Mouse (Mus musculus) ES-E14 (cell line): ENCODE data around the gene Rufy4. TPM values are rescaled to one million over a fixed set of nuclear protein-coding genes. Genes with fewer than 3 reads are reported as not detected.

ENCODE experiments used
- DNase-seq: peaks from one replicate; pipeline ENCODE4 v3.0.0-alpha.2; 2013; ENCODE audit warnings: low read depth, low spot score
- H3K27ac ChIP-seq: 2 replicates; pipeline ENCODE4 v1.5.1; 2012; ENCODE audit warnings: low read depth, mild to moderate bottlenecking, low read length, moderate library complexity, mixed read lengths; ENCODE audit not compliant: poor library complexity, insufficient read depth, severe bottlenecking
- H3K36me3 ChIP-seq: 2 replicates; pipeline ENCODE4 v1.6.1; 2012; ENCODE audit warnings: mild to moderate bottlenecking, low read length, moderate library complexity, mixed read lengths; ENCODE audit not compliant: control insufficient read depth, poor library complexity, insufficient read depth, severe bottlenecking
- H3K4me1 ChIP-seq, 2 experiments: fragments of 150-350 bp in 1 of 2; sonication (generic) in 1 of 2; 2 replicates each; pipeline ENCODE4 v1.6.1; 2012; ENCODE audit warnings: low read length in 2 of 2, mild to moderate bottlenecking in 1 of 2, mixed read lengths in 1 of 2; ENCODE audit not compliant: control insufficient read depth in 2 of 2, insufficient read depth in 2 of 2, poor library complexity in 1 of 2
- H3K4me3 ChIP-seq, 2 experiments: fragments of 150-350 bp in 1 of 2; sonication (generic) in 1 of 2; 2 replicates each; pipeline ENCODE4 v1.5.1; 2012; ENCODE audit warnings: low read length in 2 of 2, low read depth in 1 of 2, mild to moderate bottlenecking in 1 of 2, mixed read lengths in 1 of 2; ENCODE audit not compliant: insufficient read depth in 1 of 2, poor library complexity in 1 of 2, severe bottlenecking in 1 of 2
- H3K9ac ChIP-seq: 2 replicates; pipeline ENCODE4 v1.6.1; 2012; ENCODE audit warnings: low read depth, mild to moderate bottlenecking, low read length, mixed read lengths; ENCODE audit not compliant: poor library complexity, insufficient read depth, severe bottlenecking
- H3K9me3 ChIP-seq: fragments of 150-350 bp; sonication (generic); 2 replicates; pipeline ENCODE4 v1.6.1; 2012; ENCODE audit warnings: low read depth, mild to moderate bottlenecking, low read length; ENCODE audit not compliant: control insufficient read depth, insufficient read depth
- CHD2 ChIP-seq: IDR thresholded peaks from 2 replicates; pipeline ENCODE4 v1.6.1; 2014; ENCODE audit warnings: mild to moderate bottlenecking, low read depth, low read length, inconsistent platforms
- HCFC1 ChIP-seq: IDR thresholded peaks from 2 replicates; pipeline ENCODE4 v1.6.1; 2012; ENCODE audit warnings: low read length, inconsistent platforms, borderline replicate concordance; ENCODE audit not compliant: insufficient read depth
- MAFK ChIP-seq: IDR thresholded peaks from 2 replicates; pipeline ENCODE4 v1.6.1; 2014; ENCODE audit warnings: mild to moderate bottlenecking, low read depth, low read length, inconsistent platforms; ENCODE audit not compliant: insufficient read depth
- ZC3H11A ChIP-seq: IDR thresholded peaks from 2 replicates; pipeline ENCODE4 v1.6.1; 2012; ENCODE audit warnings: low read depth, mild to moderate bottlenecking, inconsistent platforms, low read length, borderline replicate concordance
- ZNF384 ChIP-seq: IDR thresholded peaks from 2 replicates; pipeline ENCODE4 v1.6.1; 2012; ENCODE audit warnings: low read depth, low read length, inconsistent platforms
- in situ Hi-C, 2 experiments: fragments of 600-800 bp; cut with MboI; formaldehyde crosslinking; loops; one replicate each; pipeline ENCODE4 v1.15.1; 2025; ENCODE audit warnings: low sequenced_read_pairs in 2 of 2, inconsistent platforms in 1 of 2; ENCODE audit not compliant: unreplicated experiment in 2 of 2
- total RNA-seq: library from RNA; depleted of rRNA; stranded (reverse); fragments of 300-350 nt; gene quantifications from 2 replicates; pipeline ENCODE4 v1.2.3, GENCODE M21; 2012

Gene Rufy4
- total RNA-seq, 1 experiment = not detected

DNA sequence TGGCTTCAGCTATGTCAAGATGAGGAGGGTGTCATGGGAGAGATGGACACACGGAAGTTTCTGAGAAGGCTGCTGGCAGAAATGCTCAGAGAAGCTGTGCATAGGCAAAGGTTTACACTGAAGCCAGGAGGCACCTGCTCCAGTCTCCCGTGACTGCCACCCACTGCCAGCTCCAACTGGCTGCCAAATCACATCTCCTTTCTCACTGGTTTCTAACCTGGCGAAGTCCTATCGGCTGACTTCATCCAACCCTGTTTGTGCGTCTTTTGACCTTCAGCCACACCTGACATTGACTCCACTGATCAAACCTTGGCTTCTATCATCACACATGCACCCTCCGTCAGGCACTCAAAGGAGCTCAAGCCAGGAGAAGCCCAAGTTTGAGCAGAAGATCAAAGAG is 7.5 kb upstream of the Rufy4 start:
- H3K27ac ChIP-seq = no peak overlapping the region
- no peak overlapping the region for H3K9ac ChIP-seq
- peaks cover 0 to 6% of the 10 kb centered on the region in 2 experiments; a peak in 2 of 4 replicates for H3K4me1 ChIP-seq
- no peak for TF ChIP-seq ZC3H11A
- no peak for TF ChIP-seq MAFK
- no peak for TF ChIP-seq CHD2
- TF ChIP-seq ZNF384 = no peak
- DNase-seq = no peak
- in situ Hi-C loops = no loop called here
- no peaks in the 10 kb centered on the region for H3K36me3 ChIP-seq
- no peaks in the 10 kb centered on the region for H3K9me3 ChIP-seq
- no peak overlapping the region for H3K4me3 ChIP-seq

DNA sequence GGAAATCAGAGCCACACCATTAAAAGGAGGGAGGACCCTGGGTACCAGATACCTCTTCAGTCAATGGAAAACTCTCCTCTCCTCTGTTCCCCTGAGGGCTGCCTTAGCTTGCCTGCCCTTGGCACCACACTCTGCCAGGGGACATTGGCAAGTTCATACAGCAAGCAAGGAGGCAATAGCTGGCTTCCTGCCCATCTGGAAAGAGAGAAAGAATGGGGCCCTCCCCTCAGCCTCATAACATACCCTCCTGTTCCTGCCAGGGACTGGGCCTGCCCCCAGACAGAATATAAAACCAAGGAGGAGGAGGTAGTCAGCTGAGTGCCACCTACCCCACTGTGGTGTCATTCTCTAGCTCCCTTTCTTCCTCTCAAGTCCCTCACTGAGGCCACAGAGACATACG is 6.2 kb upstream of the Rufy4 start:
- Histone ChIP-seq H3K27ac (no peak overlapping the region), H3K4me1 (peaks cover 0 to 2% of the 10 kb centered on the region in 2 experiments; a peak in 1 of 4 replicates), H3K4me3 (no peak overlapping the region), H3K36me3 (no peaks in the 10 kb centered on the region), H3K9me3 (no peaks in the 10 kb centered on the region), H3K9ac (no peak overlapping the region)
- no peak for DNase-seq
- no peak for TF ChIP-seq ZNF384
- TF ChIP-seq HCFC1 = no peak
- TF ChIP-seq ZC3H11A = no peak
- TF ChIP-seq CHD2 = no peak
- no peak for TF ChIP-seq MAFK
- in situ Hi-C loops = no loop called here

DNA sequence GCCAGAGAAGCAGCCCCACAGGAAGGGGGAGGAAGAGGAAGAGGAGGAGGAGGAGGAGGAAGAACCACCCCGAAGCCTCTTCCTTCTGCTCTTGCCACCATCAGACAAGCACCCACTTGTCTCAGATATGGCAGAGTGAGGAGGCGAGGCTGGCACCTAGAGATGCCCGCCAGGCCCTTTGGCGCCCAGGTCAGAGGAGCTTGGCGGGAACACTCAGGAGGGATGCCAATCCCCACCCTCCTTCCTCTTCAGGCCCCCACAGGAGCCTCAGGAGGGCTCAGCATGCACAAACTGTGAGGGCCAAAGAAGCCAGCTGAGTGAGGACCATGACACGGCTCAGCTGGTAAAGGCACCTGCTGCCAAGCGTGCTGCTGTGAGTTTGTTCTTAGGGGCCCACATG is 4.2 kb upstream of the Rufy4 start:
- Histone ChIP-seq H3K27ac (no peak overlapping the region), H3K36me3 (no peaks in the 10 kb centered on the region), H3K4me3 (no peak overlapping the region), H3K4me1 (peaks cover 0 to 2% of the 10 kb centered on the region in 2 experiments; a peak in 1 of 4 replicates), H3K9me3 (no peaks in the 10 kb centered on the region), H3K9ac (no peak overlapping the region)
- no peak for DNase-seq
- in situ Hi-C loops = no loop called here
- TF ChIP-seq ZNF384 (no peak), HCFC1 (no peak), ZC3H11A (no peak), CHD2 (no peak), MAFK (no peak)

DNA sequence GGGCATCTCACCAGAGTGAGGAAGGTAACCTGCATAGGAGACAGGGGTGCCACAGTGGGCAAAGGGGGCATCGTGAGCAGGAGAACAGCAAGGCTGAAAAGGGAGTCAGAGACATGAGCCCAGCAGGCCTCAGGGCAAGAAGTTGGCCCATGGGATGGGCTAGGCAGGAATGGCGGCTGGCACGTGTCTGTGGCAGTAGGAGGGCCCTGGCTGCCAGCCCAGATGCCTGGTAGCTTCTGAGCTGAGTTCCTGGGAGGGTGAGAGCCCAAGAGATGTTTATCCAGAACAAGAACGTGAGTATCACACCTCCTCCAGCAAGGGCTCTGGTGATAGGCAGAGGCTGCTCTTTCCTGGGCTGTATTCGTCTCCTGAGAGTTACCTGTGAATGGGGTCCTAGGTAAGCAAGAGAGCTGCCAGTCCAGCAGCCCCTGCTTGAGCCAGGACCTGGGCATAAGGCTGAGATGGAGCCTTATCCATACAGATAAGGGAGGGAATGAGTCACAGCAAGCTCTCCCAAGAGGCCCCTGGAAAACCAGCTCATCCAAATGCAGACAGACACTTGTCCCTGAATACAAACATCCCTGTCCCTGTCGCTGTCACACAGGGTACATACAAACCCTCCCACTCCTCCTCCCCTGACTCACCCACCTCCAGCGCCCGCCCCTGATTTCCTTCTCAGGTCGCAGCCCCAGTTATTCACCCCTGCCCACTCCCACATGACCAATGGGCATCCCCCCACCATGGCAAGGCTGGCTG is 3.3 kb upstream of the Rufy4 start:
- Histone ChIP-seq H3K4me1 (peaks cover 0 to 2% of the 10 kb centered on the region in 2 experiments; a peak in 1 of 4 replicates), H3K4me3 (no peak overlapping the region), H3K9me3 (no peaks in the 10 kb centered on the region), H3K9ac (no peak overlapping the region), H3K36me3 (no peaks in the 10 kb centered on the region), H3K27ac (no peak overlapping the region)
- TF ChIP-seq CHD2 = no peak
- TF ChIP-seq MAFK = no peak
- no peak for TF ChIP-seq ZNF384
- TF ChIP-seq ZC3H11A = no peak
- TF ChIP-seq HCFC1 = no peak
- in situ Hi-C loops = no loop called here
- no peak for DNase-seq

DNA sequence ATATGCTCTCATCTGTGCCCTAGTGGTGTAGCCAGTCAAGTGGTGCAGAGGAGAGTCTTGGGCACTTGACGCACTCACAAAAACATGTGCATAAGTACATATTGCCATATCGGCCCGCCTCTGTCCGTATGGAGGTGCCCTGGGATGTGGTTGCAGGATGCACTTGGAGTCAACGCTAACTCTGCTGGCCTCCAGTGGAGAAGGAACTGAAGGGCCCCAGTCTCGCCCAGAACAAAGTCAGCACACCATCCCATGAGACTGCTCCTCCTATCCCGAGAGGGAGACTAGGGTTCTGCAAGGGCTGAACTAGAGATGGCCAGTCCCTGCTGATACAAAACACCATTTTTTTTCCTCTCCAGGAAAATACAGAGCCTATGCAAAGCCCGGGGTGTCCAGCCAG is 2.1 kb upstream of the Rufy4 start:
- Histone ChIP-seq H3K36me3 (no peaks in the 10 kb centered on the region), H3K27ac (no peak overlapping the region), H3K9me3 (no peaks in the 10 kb centered on the region), H3K9ac (no peak overlapping the region), H3K4me3 (no peak overlapping the region), H3K4me1 (peaks cover 0 to 2% of the 10 kb centered on the region in 2 experiments; a peak in 1 of 4 replicates)
- no peak for DNase-seq
- no peak for TF ChIP-seq MAFK
- no peak for TF ChIP-seq HCFC1
- TF ChIP-seq ZC3H11A = no peak
- no peak for TF ChIP-seq CHD2
- TF ChIP-seq ZNF384 = no peak
- in situ Hi-C loops = no loop called here
